Mouse (Mus musculus): Measurements from ENCODE around the gene Olfr5. TPM values are rescaled to one million over a fixed set of nuclear protein-coding genes. Genes with fewer than 3 reads are reported as not detected.

The Olfr5 gene
- polyA plus RNA-seq, 1 experiment: not detected

GRCm38 (mm10) chr7:6441173-6441572 is 45.6 kb downstream of the Olfr5 start:
- Histone ChIP-seq H3K9ac (ENCODE audit: low read depth, poor library complexity, severe bottlenecking) (no peak overlapping the region), H3K36me3 (ENCODE audit: control insufficient read depth, insufficient read depth, low read length, poor library complexity, severe bottlenecking) (no peaks in the 10 kb centered on the region), H3K27me3 (ENCODE audit: control insufficient read depth, insufficient read depth, low read length, poor library complexity, severe bottlenecking) (no peaks in the 10 kb centered on the region), H3K4me1 (ENCODE audit: control insufficient read depth, insufficient read depth, low read length) (no peaks in the 10 kb centered on the region), H3K27ac (ENCODE audit: insufficient read depth, low read length) (no peak overlapping the region), H3K9me3 (replicated peaks; ENCODE audit: control insufficient read depth, insufficient read depth, low read length, poor library complexity, severe bottlenecking) (no peaks in the 10 kb centered on the region), H3K4me3 (ENCODE audit: low read depth, low read length) (no peak overlapping the region)
- TF ChIP-seq CTCF (IDR thresholded peaks at IDR 0.05; ENCODE audit: low read depth, low read length) (no peak), EP300 (IDR thresholded peaks at IDR 0.05; ENCODE audit: insufficient read depth, low read depth, low read length) (no peak), POLR2A (IDR thresholded peaks at IDR 0.05; ENCODE audit: insufficient read depth, low read length) (no peak)

GRCm38 (mm10) chr7:6438388-6438787 is 48.4 kb downstream of the Olfr5 start, which contains the start of gene Olfr1344:
Olfr1344 (plus strand) TSS chr7:6438688.
- H3K4me1 ChIP-seq (ENCODE audit: control insufficient read depth, insufficient read depth, low read length): no peaks in the 10 kb centered on the region
- H3K36me3 ChIP-seq (ENCODE audit: control insufficient read depth, insufficient read depth, low read length, poor library complexity, severe bottlenecking): no peaks in the 10 kb centered on the region
- no peaks in the 10 kb centered on the region for H3K9me3 ChIP-seq (replicated peaks; ENCODE audit: control insufficient read depth, insufficient read depth, low read length, poor library complexity, severe bottlenecking)
- TF ChIP-seq POLR2A (IDR thresholded peaks at IDR 0.05; ENCODE audit: insufficient read depth, low read length): no peak
- TF ChIP-seq EP300 (IDR thresholded peaks at IDR 0.05; ENCODE audit: insufficient read depth, low read depth, low read length): no peak
- no peaks in the 10 kb centered on the region for H3K27me3 ChIP-seq (ENCODE audit: control insufficient read depth, insufficient read depth, low read length, poor library complexity, severe bottlenecking)
- no peak within 1 kb of the TSS for H3K9ac ChIP-seq (ENCODE audit: low read depth, poor library complexity, severe bottlenecking)
- H3K27ac ChIP-seq (ENCODE audit: insufficient read depth, low read length): no peak within 1 kb of the TSS
- no peak within 1 kb of the TSS for H3K4me3 ChIP-seq (ENCODE audit: low read depth, low read length)

- no peak overlapping the region for H3K9ac ChIP-seq (ENCODE audit: low read depth, poor library complexity, severe bottlenecking)
- TF ChIP-seq EP300 (IDR thresholded peaks at IDR 0.05; ENCODE audit: insufficient read depth, low read depth, low read length): no peak
- no peak for TF ChIP-seq POLR2A (IDR thresholded peaks at IDR 0.05; ENCODE audit: insufficient read depth, low read length)
- peak; percentile 88 for TF ChIP-seq CTCF (IDR thresholded peaks at IDR 0.05; ENCODE audit: low read depth, low read length)
- H3K36me3 ChIP-seq (ENCODE audit: control insufficient read depth, insufficient read depth, low read length, poor library complexity, severe bottlenecking): no peaks in the 10 kb centered on the region
Measured at GRCm38 (mm10) chr7:6430342-6430741, 56.4 kb downstream of the Olfr5 start.

GRCm38 (mm10) chr7:6429381-6429780 is 57.4 kb downstream of the Olfr5 start:
- no peak overlapping the region for H3K27ac ChIP-seq (ENCODE audit: insufficient read depth, low read length)
- no peaks in the 10 kb centered on the region for H3K27me3 ChIP-seq (ENCODE audit: control insufficient read depth, insufficient read depth, low read length, poor library complexity, severe bottlenecking)
- H3K36me3 ChIP-seq (ENCODE audit: control insufficient read depth, insufficient read depth, low read length, poor library complexity, severe bottlenecking): no peaks in the 10 kb centered on the region
- H3K9ac ChIP-seq (ENCODE audit: low read depth, poor library complexity, severe bottlenecking): no peak overlapping the region
- no peak overlapping the region for H3K4me3 ChIP-seq (ENCODE audit: low read depth, low read length)
- TF ChIP-seq CTCF (IDR thresholded peaks at IDR 0.05; ENCODE audit: low read depth, low read length) (peak; percentile 10), POLR2A (IDR thresholded peaks at IDR 0.05; ENCODE audit: insufficient read depth, low read length) (no peak), EP300 (IDR thresholded peaks at IDR 0.05; ENCODE audit: insufficient read depth, low read depth, low read length) (no peak)
- H3K9me3 ChIP-seq (replicated peaks; ENCODE audit: control insufficient read depth, insufficient read depth, low read length, poor library complexity, severe bottlenecking): peaks cover 6% of the 10 kb centered on the region; the same call in 1 of the 2 replicates
- no peaks in the 10 kb centered on the region for H3K4me1 ChIP-seq (ENCODE audit: control insufficient read depth, insufficient read depth, low read length)

More at GRCm38 (mm10) chr7:6430342-6430741, 56.4 kb downstream of the Olfr5 start:
- H3K4me1 ChIP-seq (ENCODE audit: control insufficient read depth, insufficient read depth, low read length): no peaks in the 10 kb centered on the region
- no peak overlapping the region for H3K4me3 ChIP-seq (ENCODE audit: low read depth, low read length)
- H3K27me3 ChIP-seq (ENCODE audit: control insufficient read depth, insufficient read depth, low read length, poor library complexity, severe bottlenecking): no peaks in the 10 kb centered on the region
- H3K9me3 ChIP-seq (replicated peaks; ENCODE audit: control insufficient read depth, insufficient read depth, low read length, poor library complexity, severe bottlenecking): peaks cover 6% of the 10 kb centered on the region; the same call in 1 of the 2 replicates
- H3K27ac ChIP-seq (ENCODE audit: insufficient read depth, low read length): no peak overlapping the region

Other genes starting within 250 kb of the Olfr5 start
- gene Epp13, start 234.2 kb downstream of the Olfr5 start, polyA plus RNA-seq (2011; ENCODE audit: insufficient read depth, insufficient read length, low read depth, missing spikeins): 40.1 and 42.4 TPM in 2 replicates
- 12.7 and 12.8 TPM in 2 replicates for gene Zfp667, start 200.4 kb downstream of the Olfr5 start, polyA plus RNA-seq (2011; ENCODE audit: insufficient read depth, insufficient read length, low read depth, missing spikeins)
- 4.4 and 6.2 TPM in 2 replicates for gene Zfp583, start 155.7 kb downstream of the Olfr5 start, polyA plus RNA-seq (2011; ENCODE audit: insufficient read depth, insufficient read length, low read depth, missing spikeins)
- 3.2 and 3.8 TPM in 2 replicates for gene Gm3854, start 143.2 kb downstream of the Olfr5 start, polyA plus RNA-seq (2011; ENCODE audit: insufficient read depth, insufficient read length, low read depth, missing spikeins)
- gene Zfp78, start 123.7 kb downstream of the Olfr5 start, polyA plus RNA-seq (2011; ENCODE audit: insufficient read depth, insufficient read length, low read depth, missing spikeins): 0.59 and 1.2 TPM in 2 replicates
- 3.2 and 4.5 TPM in 2 replicates for gene Zfp28, start 103.6 kb downstream of the Olfr5 start, polyA plus RNA-seq (2011; ENCODE audit: insufficient read depth, insufficient read length, low read depth, missing spikeins)
- 1.1 and 1.3 TPM in 2 replicates for gene Smim17, start 88.2 kb downstream of the Olfr5 start, polyA plus RNA-seq (2011; ENCODE audit: insufficient read depth, insufficient read length, low read depth, missing spikeins)
- gene Gm20715, start 76.7 kb downstream of the Olfr5 start, polyA plus RNA-seq (2011; ENCODE audit: insufficient read depth, insufficient read length, low read depth, missing spikeins): 0.32 and 0.34 TPM in 2 replicates
- gene Olfr1344, start 48.3 kb downstream of the Olfr5 start, polyA plus RNA-seq (2011; ENCODE audit: insufficient read depth, insufficient read length, low read depth, missing spikeins): not detected in 2 replicates
- not detected in 2 replicates for gene Olfr1336, start 30.8 kb downstream of the Olfr5 start, polyA plus RNA-seq (2011; ENCODE audit: insufficient read depth, insufficient read length, low read depth, missing spikeins)
- not detected in 2 replicates for gene Olfr1346, start 19.8 kb downstream of the Olfr5 start, polyA plus RNA-seq (2011; ENCODE audit: insufficient read depth, insufficient read length, low read depth, missing spikeins)
- not detected in 2 replicates for gene Olfr1347, start 12.8 kb upstream of the Olfr5 start, polyA plus RNA-seq (2011; ENCODE audit: insufficient read depth, insufficient read length, low read depth, missing spikeins)
- gene Olfr1348, start 21.8 kb upstream of the Olfr5 start, polyA plus RNA-seq (2011; ENCODE audit: insufficient read depth, insufficient read length, low read depth, missing spikeins): not detected in 2 replicates
- gene Olfr1349, start 36.0 kb upstream of the Olfr5 start, polyA plus RNA-seq (2011; ENCODE audit: insufficient read depth, insufficient read length, low read depth, missing spikeins): 0.48 TPM in 1 of 2 replicates, not detected in the other
- gene Olfr1350, start 77.9 kb upstream of the Olfr5 start, polyA plus RNA-seq (2011; ENCODE audit: insufficient read depth, insufficient read length, low read depth, missing spikeins): not detected in 2 replicates
- 5.2 and 10.3 TPM in 2 replicates for gene Zim1, start 209.5 kb upstream of the Olfr5 start, polyA plus RNA-seq (2011; ENCODE audit: insufficient read depth, insufficient read length, low read depth, missing spikeins)
- 216 and 228 TPM in 2 replicates for gene Peg3, start 243.5 kb upstream of the Olfr5 start, polyA plus RNA-seq (2011; ENCODE audit: insufficient read depth, insufficient read length, low read depth, missing spikeins)
- gene Usp29, start 243.6 kb upstream of the Olfr5 start, polyA plus RNA-seq (2011; ENCODE audit: insufficient read depth, insufficient read length, low read depth, missing spikeins): 12.8 and 14.2 TPM in 2 replicates